Mouse (Mus musculus) neural tube, embryonic 11.5 days (tissue): ENCODE results near the gene Gm17535. TPM values are rescaled to one million over a fixed set of nuclear protein-coding genes. Genes with fewer than 3 reads are reported as not detected.
"Not testable (repeated sequence)": the region's sequence is repeated elsewhere in the genome, so short reads cannot be mapped to it uniquely, and the experiment has no call there.

Source experiments
- ATAC-seq: fragments of 200-750 bp; cut with Nextera tagmentation; 2 replicates; pipeline ENCODE4 v1.8.0; 2017; ENCODE audit warnings: moderate number of reproducible peaks, mild to moderate bottlenecking, moderate TSS enrichment, moderate library complexity; ENCODE audit not compliant: insufficient read depth, low FRiP score, low TSS enrichment
- DNase-seq: peaks from one replicate; pipeline ENCODE4 v3.0.0-alpha.2; 2015; ENCODE audit warnings: low spot score
- H3K27ac ChIP-seq: fragments of 300-500 bp; sonication (generic); 2 replicates; pipeline ENCODE4 v1.5.1; 2014; ENCODE audit warnings: low read depth, mild to moderate bottlenecking, low read length
- H3K27me3 ChIP-seq: fragments of 300-500 bp; sonication (generic); 2 replicates; pipeline ENCODE4 v1.6.1; 2014; ENCODE audit warnings: mild to moderate bottlenecking, low read length, mixed read lengths; ENCODE audit not compliant: control insufficient read depth, insufficient read depth
- H3K36me3 ChIP-seq: fragments of 300-500 bp; sonication (generic); 2 replicates; pipeline ENCODE4 v1.6.1; 2014; ENCODE audit warnings: mild to moderate bottlenecking, low read length, moderate library complexity, mixed read lengths; ENCODE audit not compliant: control insufficient read depth, insufficient read depth
- H3K4me1 ChIP-seq: fragments of 300-500 bp; sonication (generic); 2 replicates; pipeline ENCODE4 v1.6.1; 2014; ENCODE audit warnings: low read length, mixed read lengths; ENCODE audit not compliant: control insufficient read depth, insufficient read depth
- H3K4me2 ChIP-seq: fragments of 300-500 bp; sonication (generic); 2 replicates; pipeline ENCODE4 v1.6.1; 2014; ENCODE audit warnings: low read depth, mild to moderate bottlenecking, moderate library complexity
- H3K4me3 ChIP-seq: fragments of 300-500 bp; sonication (generic); 2 replicates; pipeline ENCODE4 v1.5.1; 2014; ENCODE audit warnings: low read depth, low read length
- H3K9ac ChIP-seq: fragments of 300-500 bp; sonication (generic); 2 replicates; pipeline ENCODE4 v1.6.1; 2014; ENCODE audit warnings: mild to moderate bottlenecking, low read length
- H3K9me3 ChIP-seq: fragments of 300-500 bp; sonication (generic); 2 replicates; pipeline ENCODE4 v1.6.1; 2016; ENCODE audit warnings: low read length; ENCODE audit not compliant: control insufficient read depth
- WGBS: fragments of 180-500 bp; shearing (Covaris S2); extraction: QIAGEN DNeasy Blood & Tissue Kit; methylation state at CpG from one replicate; pipeline ENCODE4 v1.1.7; 2014; 5-methylcytosine and 5-hydroxymethylcytosine counted together
- microRNA-seq: library from miRNA; unstranded; fragments of <30 nt; microRNA quantifications from one replicate; pipeline ENCODE4, GENCODE M21; 2016
- polyA plus RNA-seq: library from polyadenylated mRNA; unstranded; fragments of >200 nt; fragmentation: Nextera tagmentation; extraction: Ambion mirVana; gene quantifications from 2 replicates; pipeline ENCODE4 v1.2.1, GENCODE M21; 2014

Gm17535 gene
- polyA plus RNA-seq, 1 experiment from 2014 or later, result not detected

GRCm38 (mm10) chr9:3029276-3030000 is 5.0 kb upstream of the Gm17535 start:
- not testable (repeated sequence) for H3K27ac ChIP-seq, H3K4me3 ChIP-seq, DNase-seq, H3K27me3 ChIP-seq, ATAC-seq, H3K9ac ChIP-seq, H3K4me1 ChIP-seq, H3K9me3 ChIP-seq, H3K4me2 ChIP-seq, H3K36me3 ChIP-seq
- WGBS, result 67% methylated on average over 12 of the region's 16 CpGs

- H3K9me3 ChIP-seq, H3K27me3 ChIP-seq, H3K27ac ChIP-seq, H3K4me2 ChIP-seq, H3K4me3 ChIP-seq, H3K36me3 ChIP-seq, H3K9ac ChIP-seq, H3K4me1 ChIP-seq: not testable (repeated sequence)
- DNase-seq, result peak; percentile 59
- WGBS, result 77% methylated on average over 2 of the region's 10 CpGs
- 0 out of 2 replicates have a peak, but pooled peaks have one; percentile 28 for ATAC-seq
These were observed 3.6 kb upstream of the Gm17535 start for GRCm38 (mm10) chr9:3030677-3031318.

- not testable (repeated sequence) for H3K4me3 ChIP-seq, ATAC-seq, H3K4me1 ChIP-seq, H3K4me2 ChIP-seq, H3K27me3 ChIP-seq, H3K9me3 ChIP-seq, H3K9ac ChIP-seq, H3K27ac ChIP-seq, DNase-seq, H3K36me3 ChIP-seq
- 83% methylated on average over 6 of the region's 8 CpGs for WGBS
These were observed 2.2 kb downstream of the Gm17535 start, which contains the start of gene Gm10715 for GRCm38 (mm10) chr9:3036577-3036976. TSS of gene Gm10715 (plus strand) at chr9:3036877.

- not testable (repeated sequence) for DNase-seq, ATAC-seq
- WGBS, result 69% methylated on average over 4 of the region's 4 CpGs
These were observed 3.8 kb downstream of the Gm17535 start for GRCm38 (mm10) chr9:3038161-3038560.

More at GRCm38 (mm10) chr9:3038161-3038560, 3.8 kb downstream of the Gm17535 start:
- H3K36me3 ChIP-seq, H3K4me1 ChIP-seq, H3K27me3 ChIP-seq, H3K4me3 ChIP-seq, H3K4me2 ChIP-seq, H3K9me3 ChIP-seq, H3K27ac ChIP-seq, H3K9ac ChIP-seq: not testable (repeated sequence)

Small RNA genes lying within 50 kb of the gene (microRNA-seq; reads per million reads assigned to microRNA genes)
- not detected for gene Mir101c

Other genes with a start within 250 kb of the Gm17535 start
- gene Gm10722, start 33.7 kb upstream of the Gm17535 start, polyA plus RNA-seq, result not detected in 2 replicates
- gene Gm11168, start 31.3 kb upstream of the Gm17535 start, polyA plus RNA-seq, result not detected in 2 replicates
- not detected in 2 replicates for gene Gm10721, start 21.5 kb upstream of the Gm17535 start, polyA plus RNA-seq
- gene Gm10720, start 18.9 kb upstream of the Gm17535 start, polyA plus RNA-seq, result not detected in 2 replicates
- gene Gm10719, start 17.2 kb upstream of the Gm17535 start, polyA plus RNA-seq, result not detected in 2 replicates
- gene Gm10718, start 11.1 kb upstream of the Gm17535 start, polyA plus RNA-seq, result 1.3 and 1.4 TPM in 2 replicates
- 0.38 and 0.50 TPM in 2 replicates for gene Gm10717, start 9.2 kb upstream of the Gm17535 start, polyA plus RNA-seq
- gene Gm10715, start 2.3 kb downstream of the Gm17535 start, polyA plus RNA-seq, result not detected in 2 replicates